Mouse (Mus musculus): ENCODE measurements around the gene Sardh.

Sardh gene

DNA sequence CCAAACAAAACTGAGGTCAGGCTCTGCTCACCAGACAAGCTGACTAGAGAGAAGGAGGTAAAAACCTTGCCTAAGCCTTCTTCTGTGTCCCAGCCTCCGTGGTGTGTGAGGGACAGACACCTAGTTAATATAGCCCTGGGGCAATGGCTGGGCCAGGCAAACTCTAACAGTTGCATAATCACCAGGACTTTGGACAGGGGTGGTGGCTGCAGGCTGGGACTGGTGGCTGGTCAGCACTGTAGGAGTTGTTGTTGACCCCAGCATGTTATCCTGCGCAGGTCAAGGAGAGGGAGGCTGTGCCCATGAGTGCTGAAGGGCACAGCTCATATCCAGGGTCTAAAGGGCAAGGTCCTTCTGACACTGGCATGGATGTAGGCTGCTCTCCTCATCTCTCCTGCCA is at the start of gene Sardh:
Gene Sardh, minus strand, starts transcription at position 127 of the 400 bp plus-strand sequence.
- peak; percentile 87 to 92 for DNase-seq

- no peak for DNase-seq
Observed at GRCm38 (mm10) chr2:27296656-27297406, 48.7 kb upstream of the Sardh start.

DNA sequence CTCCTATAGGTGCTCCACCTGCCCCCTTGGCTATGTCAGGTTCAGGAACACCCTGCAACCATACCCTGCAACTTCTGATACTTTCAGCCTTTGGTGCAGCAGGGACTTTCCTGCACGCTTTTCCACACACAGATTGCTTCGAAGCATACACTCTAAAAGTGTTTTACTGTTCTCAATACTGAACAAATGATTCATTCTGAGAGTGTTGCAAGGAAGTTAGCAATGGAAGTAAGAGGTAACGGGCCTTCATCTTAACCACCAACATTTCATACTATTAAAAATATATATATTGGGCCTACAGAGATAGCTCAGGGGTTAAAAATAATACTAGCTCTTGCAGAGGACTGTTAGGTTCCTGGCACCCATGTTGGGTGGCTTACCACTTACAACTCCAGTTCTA is 46.6 kb upstream of the Sardh start:
- no peak for DNase-seq

DNA sequence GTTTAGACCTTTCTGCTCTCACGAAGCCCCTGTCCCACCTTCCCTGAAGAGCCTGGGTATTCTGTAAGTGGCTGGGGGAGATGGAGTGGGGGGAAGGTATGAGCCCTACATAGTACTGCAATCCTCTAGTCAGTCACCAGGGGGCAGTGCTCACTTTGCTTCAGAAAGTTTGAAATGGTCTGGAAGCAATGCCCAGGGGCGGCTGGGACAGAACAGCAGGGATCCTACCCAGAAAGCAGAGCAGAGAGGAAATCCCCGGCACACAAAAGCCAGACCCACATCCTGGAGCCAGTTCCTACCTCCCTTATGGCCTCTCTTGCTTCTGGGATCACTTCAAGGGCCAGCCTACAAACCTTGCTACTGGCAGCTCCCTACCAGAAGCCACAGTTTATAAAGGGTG is 40.9 kb upstream of the Sardh start:
- peak; percentile 71 to 87 for DNase-seq

- no peak for DNase-seq
Observed at GRCm38 (mm10) chr2:27286971-27287710, 39.0 kb upstream of the Sardh start.

GRCm38 (mm10) chr2:27284441-27284840 is 36.3 kb upstream of the Sardh start:
- DNase-seq = peak; percentile 66 to 68

- DNase-seq = no peak
Observed at GRCm38 (mm10) chr2:27281771-27282170, 33.6 kb upstream of the Sardh start.

- peak; percentile 41 to 74 for DNase-seq
Observed at GRCm38 (mm10) chr2:27280920-27281611, 32.9 kb upstream of the Sardh start.

DNA sequence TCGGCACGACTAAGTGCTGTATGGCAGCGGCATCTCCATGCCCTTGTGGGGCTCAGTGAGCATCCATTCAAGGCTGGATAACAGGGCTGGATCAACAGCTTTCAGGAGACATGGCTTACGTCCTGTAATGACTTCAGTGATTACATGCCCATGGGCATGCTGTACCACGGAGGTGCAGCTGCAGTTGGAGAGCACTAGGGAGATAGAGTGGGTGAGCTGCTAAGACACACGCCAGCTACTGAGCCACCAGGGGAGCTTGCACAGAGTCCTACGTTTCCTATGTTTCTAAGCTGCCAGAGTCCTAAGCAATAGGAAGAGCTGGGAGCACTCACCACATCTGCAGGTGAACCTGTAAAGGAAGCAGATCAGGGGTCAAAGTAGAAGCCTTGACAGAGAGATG is 30.7 kb upstream of the Sardh start:
- no peak for DNase-seq

- DNase-seq = no peak
Observed at GRCm38 (mm10) chr2:27268325-27268724, 20.2 kb upstream of the Sardh start.

DNA sequence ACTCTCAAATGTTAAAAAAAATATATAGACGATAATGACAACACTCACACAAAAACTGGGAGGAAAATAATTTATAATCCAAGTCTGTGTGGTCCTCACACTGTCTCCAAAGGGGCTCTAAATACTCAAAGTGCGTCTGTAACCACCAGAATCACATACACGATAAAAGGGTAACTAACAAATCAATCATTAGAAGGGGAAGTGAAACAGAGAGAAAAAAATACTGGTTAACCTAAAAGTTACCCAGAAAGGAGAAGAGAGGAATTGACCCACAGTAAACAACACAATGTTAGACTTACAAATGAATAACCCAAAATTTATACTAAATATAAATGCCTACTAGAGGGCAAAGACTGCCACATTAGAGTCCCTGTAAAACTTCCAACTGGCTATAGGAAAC is 17.7 kb upstream of the Sardh start:
- no peak for DNase-seq

DNA sequence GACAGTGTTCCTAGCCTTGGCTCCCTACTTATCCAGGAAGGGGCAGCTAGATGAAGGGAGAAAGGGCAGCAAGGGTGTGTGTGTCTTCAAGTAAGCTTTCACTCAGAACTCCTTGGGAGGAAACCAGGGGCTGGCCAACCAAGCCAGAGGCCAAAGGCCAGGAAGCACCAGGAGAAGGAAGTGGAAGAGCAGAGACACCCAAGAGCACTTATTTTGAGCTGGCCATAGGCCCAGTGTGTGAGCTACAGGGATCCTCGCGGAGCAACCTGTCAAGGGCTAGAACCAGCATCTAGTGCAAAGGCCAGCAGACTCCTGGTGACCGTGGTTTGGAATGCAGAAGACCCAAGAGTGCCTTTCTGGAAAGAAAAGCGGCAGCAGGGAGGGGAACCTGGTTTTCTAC is 14.8 kb upstream of the Sardh start:
- DNase-seq = peak; percentile 52 to 74

DNA sequence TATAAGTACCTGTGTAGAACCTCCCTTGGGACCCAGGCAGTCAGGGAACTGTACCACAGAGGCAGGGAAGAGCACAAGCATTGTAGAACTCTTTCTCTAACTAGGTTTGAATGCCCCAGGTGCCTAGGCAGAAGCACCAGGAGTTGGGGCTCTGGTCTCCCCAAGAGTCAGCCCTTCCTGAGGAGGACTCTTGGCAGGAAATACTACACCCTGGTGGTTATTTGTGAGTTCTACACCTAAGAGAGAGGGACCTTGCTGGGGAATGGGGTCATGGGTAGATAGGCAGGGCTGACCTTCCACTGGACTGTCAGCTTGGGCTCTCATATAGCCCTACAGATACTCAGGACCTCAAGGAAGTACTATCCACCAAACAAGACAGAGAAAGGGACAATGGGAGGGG is 3.3 kb upstream of the Sardh start:
- DNase-seq = no peak

DNA sequence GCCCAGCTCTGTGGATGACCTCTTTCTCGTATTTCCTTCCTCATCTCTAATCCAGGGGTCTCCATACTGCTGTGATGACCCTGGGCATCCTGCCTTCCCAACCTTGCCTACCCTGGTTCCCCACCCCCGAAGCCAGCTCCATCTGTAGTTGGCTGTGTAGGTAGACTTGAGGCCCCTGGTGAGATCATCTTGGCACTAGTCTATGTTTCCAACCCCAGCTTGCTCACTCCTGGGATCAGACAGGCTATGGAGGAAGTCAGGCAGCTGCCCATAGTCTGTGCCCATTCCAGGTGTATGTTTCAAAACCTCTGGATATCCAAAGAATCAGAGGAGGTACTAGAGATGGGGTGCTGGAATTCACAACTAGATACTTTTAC is 662 bp downstream of the Sardh start:
- DNase-seq = no peak

DNA sequence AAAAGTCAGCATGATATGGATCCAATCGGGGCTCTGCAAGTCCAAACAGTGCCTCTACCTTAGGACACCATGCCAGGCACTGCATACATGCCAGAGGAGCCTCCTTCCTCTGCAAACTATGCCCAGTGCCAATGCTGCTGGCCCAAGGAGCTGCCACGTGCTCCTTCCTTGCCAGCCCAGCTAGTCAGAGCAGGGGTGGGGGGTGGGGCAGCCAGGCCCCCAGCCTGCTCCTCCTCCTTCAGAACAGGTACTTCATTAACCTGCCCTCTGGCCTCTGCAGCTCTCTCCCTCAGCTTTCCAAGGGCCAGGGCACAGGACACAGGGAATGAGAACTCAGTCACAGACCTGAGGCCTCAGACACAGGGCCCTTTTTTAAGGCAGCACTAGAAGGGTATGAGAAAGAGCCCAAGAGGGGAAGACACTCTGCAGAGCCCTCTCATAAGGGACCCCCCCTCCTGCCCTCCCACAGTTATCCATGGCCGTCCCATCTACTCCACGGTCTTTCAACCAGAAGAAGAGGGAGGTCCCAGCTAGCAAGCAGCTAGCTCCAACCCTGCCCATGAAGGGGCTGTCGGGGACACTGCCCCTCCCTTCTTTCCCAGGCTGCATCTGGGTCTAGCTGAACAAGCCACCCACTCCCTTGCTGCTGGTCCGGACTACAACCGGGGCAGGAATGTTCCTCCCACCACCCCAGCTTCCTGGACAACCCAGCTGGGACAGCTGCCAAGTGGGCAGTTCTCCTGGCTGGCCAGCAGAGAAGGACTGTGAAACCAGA is 1.2 kb downstream of the Sardh start:
- DNase-seq = peak; percentile 95 to 97

- no peak for DNase-seq
Observed at GRCm38 (mm10) chr2:27245947-27246346, 2.2 kb downstream of the Sardh start.

DNA sequence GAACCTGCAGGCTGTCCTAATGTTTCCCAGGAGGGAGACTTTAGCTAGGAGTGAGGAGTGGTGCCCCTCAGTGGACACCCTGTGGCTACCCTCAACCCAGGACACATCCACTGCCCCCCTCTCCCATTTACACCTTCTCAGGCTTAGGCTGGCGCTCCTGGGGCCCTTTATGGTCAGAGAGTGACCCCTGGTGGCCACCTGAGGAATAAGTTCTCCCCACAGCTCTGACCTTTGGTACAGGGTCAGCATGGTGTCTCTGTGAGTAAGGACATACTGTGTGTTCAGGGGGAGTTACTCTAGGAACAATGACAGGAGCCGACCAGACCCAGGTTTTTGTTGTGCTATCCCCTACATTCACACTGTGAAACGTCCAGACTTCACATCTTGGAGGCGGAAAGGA is 10.8 kb downstream of the Sardh start:
- DNase-seq = peak; percentile 39 to 70

DNA sequence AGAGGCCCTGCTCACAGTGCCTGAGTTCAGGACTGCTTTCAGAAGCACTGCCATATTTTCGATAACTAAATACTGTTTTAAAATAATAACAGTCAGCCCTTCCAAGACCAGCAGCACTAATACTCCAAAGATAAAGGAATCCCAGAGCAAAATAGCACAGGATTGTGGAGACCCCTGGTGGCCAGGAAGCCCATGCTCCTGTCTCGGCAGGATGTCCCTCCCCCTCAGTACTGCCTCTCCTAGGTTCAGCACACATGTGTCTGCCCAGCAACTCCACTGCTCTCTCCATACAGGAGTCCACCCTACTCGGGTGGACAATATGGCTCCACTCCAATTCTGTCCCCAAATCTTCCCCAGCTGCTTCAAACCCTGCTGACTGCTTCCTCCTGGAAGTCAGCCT is 12.4 kb downstream of the Sardh start:
- DNase-seq = peak in 1 of 2 experiments; percentile 46

DNA sequence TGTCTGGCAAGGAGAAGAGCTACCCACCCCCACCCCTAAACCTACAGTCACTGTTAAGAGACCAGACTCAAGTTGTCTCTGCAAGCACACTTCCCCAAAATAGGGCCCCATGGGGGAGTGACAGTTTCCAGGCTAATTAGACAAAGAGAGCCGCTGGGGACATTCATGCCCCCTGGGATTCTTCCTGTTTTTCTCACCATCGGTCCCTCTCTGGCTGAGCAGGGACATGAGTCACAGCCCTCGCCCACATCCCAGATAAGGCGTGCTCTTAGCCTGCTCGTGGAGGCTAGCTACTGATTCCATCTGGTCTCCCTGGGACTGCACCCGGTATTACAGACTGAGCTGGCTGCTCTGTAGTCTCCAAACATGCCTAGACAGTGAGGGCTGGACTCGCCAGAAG is 15.8 kb downstream of the Sardh start:
- no peak for DNase-seq

DNA sequence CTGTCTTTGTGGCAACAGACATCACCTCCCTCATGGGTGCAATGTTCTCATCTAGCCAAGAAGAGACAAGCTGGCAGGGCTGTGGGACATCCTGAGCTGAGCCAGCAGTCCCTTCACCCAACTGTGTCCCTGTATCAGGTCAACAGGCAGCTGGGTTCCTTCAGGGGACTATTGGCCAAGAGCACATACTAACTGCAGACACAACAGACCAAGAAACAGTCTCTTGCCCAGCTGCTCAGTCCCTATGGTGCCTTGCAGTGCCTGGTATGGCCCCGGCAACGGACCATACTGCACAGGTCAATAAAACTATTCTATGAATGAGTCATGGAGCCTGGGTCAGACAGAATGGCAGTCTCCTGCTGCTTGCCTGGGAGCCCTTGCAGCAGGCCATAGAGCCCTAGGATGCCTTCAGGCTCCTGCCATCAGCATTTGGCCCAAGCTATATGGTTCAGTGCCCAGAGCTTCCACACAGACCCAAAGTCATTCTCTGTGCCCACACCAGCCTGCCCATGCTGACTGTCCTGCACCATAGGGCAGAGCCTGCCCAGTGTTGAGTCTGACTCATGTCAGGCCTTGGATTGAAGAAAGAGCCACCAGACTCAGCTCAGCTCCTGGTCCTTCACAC is 18.5 kb downstream of the Sardh start:
- no peak for DNase-seq

DNA sequence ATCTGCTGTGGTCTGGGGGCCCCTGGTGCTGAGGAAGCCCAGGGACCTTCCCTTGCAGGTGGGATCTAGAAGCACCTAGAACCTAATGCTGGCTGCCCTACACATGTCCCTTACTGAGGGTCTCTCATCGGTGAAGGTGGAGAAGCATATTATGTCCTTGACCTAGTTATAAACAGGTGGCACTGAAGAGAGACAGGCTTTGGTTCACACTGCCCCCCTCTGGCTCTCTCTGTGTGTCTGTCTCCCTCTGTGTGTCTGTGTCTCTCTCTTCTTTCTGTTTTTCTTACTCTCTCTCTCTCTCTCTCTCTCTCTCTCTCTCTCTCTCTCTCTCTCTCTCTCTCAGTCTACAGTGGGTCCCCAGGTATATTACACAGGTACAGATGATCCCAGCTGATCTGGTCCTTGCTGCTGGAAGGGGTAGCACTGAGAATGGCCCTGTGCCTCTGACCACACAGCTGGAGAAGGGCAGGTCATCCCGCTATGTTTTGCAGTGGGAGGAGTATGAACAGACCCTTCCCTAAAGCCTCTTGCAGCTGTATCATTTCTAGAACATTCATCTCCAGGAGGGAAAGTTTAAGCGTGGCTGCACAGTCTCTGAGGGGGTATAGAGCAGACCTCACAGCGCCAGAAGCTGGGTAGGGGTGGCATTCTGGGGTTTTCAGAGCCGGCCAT is 19.2 kb downstream of the Sardh start:
- DNase-seq = no peak

DNA sequence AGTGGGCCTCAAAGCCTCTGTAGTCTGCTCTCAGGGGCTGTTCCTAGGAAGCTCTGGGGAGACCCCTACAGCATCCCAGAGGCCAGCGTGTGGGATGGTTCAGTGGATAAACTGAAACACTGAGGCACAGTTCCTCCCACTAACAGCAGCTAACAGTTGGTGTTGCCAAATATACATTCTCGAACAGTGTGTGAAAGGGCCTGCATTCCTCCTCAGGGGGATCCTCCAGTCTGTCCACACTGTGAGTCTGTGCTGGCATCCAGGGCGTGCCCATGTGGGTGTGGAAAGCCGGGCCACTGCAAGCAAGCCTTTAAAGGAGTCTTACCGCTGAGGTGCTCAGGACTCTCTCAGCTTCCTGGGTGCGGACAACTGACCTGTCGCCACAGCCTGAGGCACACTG is 21.6 kb downstream of the Sardh start:
- no peak for DNase-seq

All from kidney, adult 8-10 months (tissue).